Mouse (Mus musculus) lung, postnatal 0 days (tissue): Measurements from ENCODE around the gene Mfrp.

Source experiments
- CTCF ChIP-seq: IDR thresholded peaks from 2 replicates; pipeline ENCODE4 v1.5.1; 2016; ENCODE audit warnings: antibody characterized with exemption, mild to moderate bottlenecking
- EP300 ChIP-seq: IDR thresholded peaks from 2 replicates; pipeline ENCODE4 v1.6.1; 2016; ENCODE audit warnings: antibody characterized with exemption, mild to moderate bottlenecking, control low read depth

GRCm38 (mm10) chr9:44076764-44077120, 24.8 kb upstream of the Mfrp start:
- TF ChIP-seq CTCF (peak; percentile 75), EP300 (no peak)
